ENCODE assay signal across 21 mouse cellular contexts in genomic region chr2:69149154-69149553, GRCm38 (mm10). TPM values are rescaled to one million over a fixed set of nuclear protein-coding genes. Genes with fewer than 3 reads are reported as not detected.
DNase-seq lines count a peak whose midpoint lies in the region; ATAC-seq lines count a peak whose summit lies in the region.
"Had no signal": no experiment of that assay in that cellular context is flagged by ENCODE, and none has a peak within 500 bp of the region (broad histone marks: within the 10 kb centered on the region; RNA-seq: fewer than 3 reads in every experiment).

No protein-coding gene starts in this region.

- peak; percentile 45; the same call in 1 of the 2 replicates for ATAC-seq in intestine, embryonic 15.5 days
- no peak; the same call in 1 of the 2 replicates for ATAC-seq in intestine, embryonic 16.5 days
- ATAC-seq: forebrain, postnatal 0 days had no signal

- H3K36me3 ChIP-seq in intestine, embryonic 15.5 days, result no peaks in the 10 kb centered on the region
- no peaks in the 10 kb centered on the region for H3K36me3 ChIP-seq in intestine, embryonic 16.5 days (ENCODE audit: control insufficient read depth, insufficient read depth, low read length)
- H3K36me3 ChIP-seq: heart, embryonic 15.5 days; hindbrain, embryonic 13.5 days; limb, embryonic 13.5 days; midbrain, embryonic 10.5 days; neural tube, embryonic 12.5 days had no signal

- no peak overlapping the region for H3K27ac ChIP-seq in intestine, embryonic 15.5 days
- H3K27ac ChIP-seq in intestine, embryonic 16.5 days (ENCODE audit: low read length), result no peak overlapping the region
- H3K27ac ChIP-seq: heart, embryonic 15.5 days; hindbrain, embryonic 13.5 days; kidney, postnatal 0 days; left cerebral cortex, adult 2 months; limb, embryonic 13.5 days; midbrain, embryonic 10.5 days; neural tube, embryonic 12.5 days had no signal

- H3K9me3 ChIP-seq in intestine, embryonic 15.5 days, result no peaks in the 10 kb centered on the region
- no peaks in the 10 kb centered on the region for H3K9me3 ChIP-seq in intestine, embryonic 16.5 days (ENCODE audit: control insufficient read depth, low read length)
- H3K9me3 ChIP-seq: heart, embryonic 15.5 days; hindbrain, embryonic 13.5 days; limb, embryonic 13.5 days; midbrain, embryonic 10.5 days; neural tube, embryonic 12.5 days had no signal

- H3K27me3 ChIP-seq in intestine, embryonic 15.5 days (replicated peaks), result no peaks in the 10 kb centered on the region
- H3K27me3 ChIP-seq in intestine, embryonic 16.5 days (replicated peaks; ENCODE audit: control insufficient read depth, insufficient read depth, low read length), result no peaks in the 10 kb centered on the region
- H3K27me3 ChIP-seq: CH12.LX; heart, embryonic 15.5 days; hindbrain, embryonic 13.5 days; limb, embryonic 13.5 days; neural tube, embryonic 12.5 days had no signal

- H3K4me2 ChIP-seq in intestine, embryonic 15.5 days (replicated peaks), result no peak overlapping the region
- H3K4me2 ChIP-seq in intestine, embryonic 16.5 days (ENCODE audit: low read depth, low read length), result no peak overlapping the region
- H3K4me2 ChIP-seq: heart, embryonic 15.5 days; hindbrain, embryonic 13.5 days; limb, embryonic 13.5 days; neural tube, embryonic 12.5 days had no signal

- no peaks in the 10 kb centered on the region for H3K4me1 ChIP-seq in intestine, embryonic 15.5 days (replicated peaks)
- H3K4me1 ChIP-seq in intestine, embryonic 16.5 days (ENCODE audit: control insufficient read depth, insufficient read depth, low read length), result 0 out of 2 replicates have a peak, but pooled peaks cover 4% of the 10 kb centered on the region
- H3K4me1 ChIP-seq: heart, embryonic 15.5 days; hindbrain, embryonic 13.5 days; neural tube, embryonic 12.5 days had no signal

- DNase-seq in 3T3-L1 (ENCODE audit: low read depth, low spot score) (peak; percentile 44), NIH3T3 (ENCODE audit: low read depth) (peak; percentile 24)
- peak; percentile 15 for DNase-seq in skeletal muscle tissue, adult 2 months (ENCODE audit: low read depth, low spot score)
- no peak for DNase-seq in left cerebral cortex, adult 8-10 months (ENCODE audit: low spot score in 2 of 2)
- no peak for DNase-seq in cerebellum, adult 9-11 months
- DNase-seq: cerebellum, adult 2 months; forebrain, postnatal 0 days; gastrocnemius, postnatal 10 days; lung, postnatal 4 days; spleen, adult 18-20 months; thymus, postnatal 14 days had no signal

- H3K4me3 ChIP-seq in intestine, embryonic 15.5 days (replicated peaks), result no peak overlapping the region
- H3K4me3 ChIP-seq in intestine, embryonic 16.5 days (ENCODE audit: low read length), result no peak overlapping the region
- H3K4me3 ChIP-seq: heart, embryonic 15.5 days; hindbrain, embryonic 13.5 days; left cerebral cortex, adult 2 months; limb, embryonic 13.5 days; midbrain, embryonic 10.5 days; neural tube, embryonic 12.5 days had no signal

- WGBS in intestine, embryonic 15.5 days, result 85% methylated on average over 10 of the region's 10 CpGs
- 79% methylated on average over 10 of the region's 10 CpGs for WGBS in intestine, embryonic 16.5 days

- H3K9ac ChIP-seq in intestine, embryonic 15.5 days, result no peak overlapping the region
- H3K9ac ChIP-seq in intestine, embryonic 16.5 days (ENCODE audit: low read depth, low read length), result no peak overlapping the region
- H3K9ac ChIP-seq: forebrain, postnatal 0 days; heart, embryonic 15.5 days; hindbrain, embryonic 13.5 days; limb, embryonic 13.5 days; neural tube, embryonic 12.5 days had no signal

RNA-seq across cellular contexts. Expression of gene Nostrin, which starts 13.6 kb away (rescaled TPM):
- polyA plus RNA-seq in intestine, embryonic 15.5 days (2015; fragmentation: Nextera tagmentation; extraction: Ambion mirVana), result 22.5 and 24.0 TPM in 2 replicates
- polyA plus RNA-seq in intestine, embryonic 16.5 days (2015; fragmentation: Nextera tagmentation; extraction: Ambion mirVana), result 31.7 and 32.3 TPM in 2 replicates
- 1 to 10 TPM; 4.1 to 4.5 (median 4.3) TPM for total RNA-seq in left cerebral cortex, adult 8-10 months (2022)

RNA-seq across cellular contexts. Expression of gene Spc25, which starts 56.8 kb away (rescaled TPM):
- polyA plus RNA-seq in intestine, embryonic 15.5 days (2015; fragmentation: Nextera tagmentation; extraction: Ambion mirVana), result 120 and 135 TPM in 2 replicates
- 113 and 123 TPM in 2 replicates for polyA plus RNA-seq in intestine, embryonic 16.5 days (2015; fragmentation: Nextera tagmentation; extraction: Ambion mirVana)
- total RNA-seq in left cerebral cortex, adult 8-10 months (2022), result 1 to 10 TPM in 1 of 4 experiments, under 1 TPM in 3; 0.56 to 2.6 (median 0.74) TPM

Comparison
In these comparisons a context has a peak if more than half of its experiments do, and no peak if none do; other contexts are left out.
1. DNase-seq: peak in 3T3-L1 (single experiment), NIH3T3 (single experiment) and skeletal muscle tissue, adult 2 months (single experiment); none in left cerebral cortex, adult 8-10 months (0 of 2) and cerebellum, adult 9-11 months (single experiment).